Mouse (Mus musculus) kidney, adult 11 months (tissue): ENCODE data around the gene Spi1.
A peak's percentile ranks its signal among the peaks of the same experiment; 100 is the strongest.
"Not testable (repeated sequence)": the region's sequence is repeated elsewhere in the genome, so short reads cannot be mapped to it uniquely, and the experiment has no call there.

Source experiments
- DNase-seq: peaks from one replicate; pipeline ENCODE4 v3.0.0; 2022

Spi1 gene

DNA sequence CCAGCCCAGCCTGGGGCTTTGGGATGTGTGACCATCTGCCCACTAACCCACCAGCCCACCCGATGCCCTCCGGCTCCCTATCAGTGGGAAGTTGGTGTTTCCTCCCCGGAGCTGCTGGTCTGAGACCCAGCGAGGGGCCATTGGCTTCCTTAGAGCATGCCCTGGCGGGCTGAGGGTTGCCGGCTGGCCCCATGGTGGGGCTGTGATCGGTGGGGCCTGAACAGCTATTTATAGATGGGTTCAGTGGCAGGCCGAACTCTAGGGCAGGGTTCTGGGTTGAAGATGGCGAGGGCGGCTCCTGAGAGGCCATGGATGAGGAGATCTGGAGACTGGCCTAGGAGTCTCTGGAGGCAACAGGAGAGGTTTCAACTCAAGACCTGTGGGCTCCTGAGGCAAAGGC lies 14.8 kb downstream of the Spi1 start:
- DNase-seq, result no peak

DNA sequence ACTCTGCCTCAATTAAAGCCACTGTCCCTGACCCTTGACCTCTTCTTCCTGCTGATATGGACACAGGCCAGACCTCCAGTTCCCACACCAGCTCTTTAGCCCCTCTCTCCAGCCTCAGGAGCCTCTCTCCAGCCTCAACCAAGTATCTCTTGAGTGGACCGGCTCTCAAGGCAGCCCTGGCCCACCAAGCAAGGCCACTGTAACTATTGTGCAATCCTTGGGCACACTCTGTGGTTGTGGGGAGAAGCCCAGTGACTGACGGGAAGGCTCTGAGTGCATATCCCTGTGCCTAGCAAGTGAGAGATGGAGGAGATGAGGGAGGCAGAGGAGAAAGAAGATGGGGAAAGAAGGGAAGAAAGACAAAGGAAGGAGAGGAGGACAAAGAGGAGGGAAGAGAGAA lies 16.0 kb downstream of the Spi1 start:
- DNase-seq, result no peak

DNA sequence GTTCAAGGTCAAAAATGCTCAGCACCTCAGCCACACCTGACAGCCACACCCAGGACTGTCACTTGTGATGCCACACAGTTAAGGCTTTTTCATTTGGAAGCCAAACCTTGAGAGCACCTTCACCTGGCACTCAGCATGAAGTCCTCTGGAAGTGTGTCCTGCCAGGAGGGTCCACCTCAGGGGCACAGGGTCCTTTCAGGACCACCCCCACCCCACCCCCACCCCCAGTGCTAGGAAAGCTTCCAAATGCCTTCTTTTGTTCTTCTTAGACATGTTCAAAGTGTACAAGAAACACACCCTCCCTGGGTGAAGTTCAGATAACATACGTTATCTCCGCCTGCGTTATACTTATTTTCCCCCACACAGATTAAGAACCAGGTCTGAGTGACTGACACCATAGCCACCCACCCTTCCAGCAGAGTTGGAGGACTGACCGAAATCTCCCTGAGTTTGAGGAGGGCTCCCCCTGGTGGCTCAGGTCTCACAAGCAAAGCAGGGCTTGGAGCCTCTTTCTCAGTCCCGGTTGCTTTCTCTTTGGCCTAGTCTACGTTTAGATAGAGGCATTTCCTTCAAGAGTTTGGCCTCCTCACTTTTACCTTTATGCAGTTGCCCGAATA lies 19.0 kb downstream of the Spi1 start:
- peak; percentile 76 for DNase-seq

GRCm38 (mm10) chr2:91108156-91108555 lies 26.0 kb downstream of the Spi1 start:
- DNase-seq, result no peak

DNA sequence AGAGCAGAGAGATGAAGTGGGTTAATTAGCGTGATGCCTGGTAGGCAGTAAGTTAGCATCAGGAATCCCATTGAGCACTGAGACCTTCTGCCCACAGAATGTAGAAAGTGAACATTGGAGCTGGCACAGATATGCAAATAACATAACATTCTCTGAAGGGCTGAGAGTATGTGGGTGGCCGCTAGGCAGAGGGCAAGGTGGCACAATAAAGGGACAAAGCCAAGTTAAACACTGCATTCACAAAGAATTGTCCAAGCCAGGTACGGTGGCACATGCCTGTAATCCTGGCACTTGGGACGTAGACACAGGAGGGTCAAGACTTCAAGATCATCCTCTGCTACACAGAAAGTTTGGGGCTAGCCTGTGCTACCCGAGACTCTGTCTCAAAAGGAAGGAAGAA lies 27.1 kb downstream of the Spi1 start:
- no peak for DNase-seq

DNA sequence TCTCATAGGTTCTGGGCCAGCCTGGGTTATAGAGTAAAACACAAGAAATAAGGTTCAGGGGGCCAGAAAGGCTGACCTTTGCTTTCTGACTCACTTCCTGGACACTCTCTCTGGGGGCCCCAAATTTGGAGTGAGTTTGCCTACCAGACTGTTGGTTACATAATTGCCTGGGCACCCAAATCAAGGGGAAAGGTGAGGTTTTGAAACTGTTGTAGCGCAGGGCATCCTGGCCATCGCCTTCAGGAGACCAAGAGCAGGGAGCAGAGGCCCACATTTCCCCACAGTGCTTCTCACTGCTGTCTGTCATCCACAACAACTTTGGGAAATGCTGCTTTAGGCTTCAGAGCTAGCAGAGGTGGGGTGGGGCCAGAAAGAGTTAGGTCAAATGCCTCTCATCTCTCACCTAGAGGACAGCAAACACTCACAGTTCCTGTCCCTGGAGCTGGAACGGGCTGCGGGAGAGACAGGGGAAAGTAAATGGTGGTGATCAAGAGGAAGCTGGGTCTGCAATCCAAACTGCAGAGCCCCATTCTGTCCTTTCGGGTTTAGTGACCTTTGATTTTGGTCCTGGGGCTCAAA lies 27.7 kb downstream of the Spi1 start:
- DNase-seq, result no peak

- no peak for DNase-seq
Measured at GRCm38 (mm10) chr2:91110429-91110828, 28.2 kb downstream of the Spi1 start.

- not testable (repeated sequence) for DNase-seq
Measured at GRCm38 (mm10) chr2:91111832-91112231, 29.6 kb downstream of the Spi1 start.

- DNase-seq, result peak; percentile 75
Measured at GRCm38 (mm10) chr2:91112491-91112890, 30.3 kb downstream of the Spi1 start.

- no peak for DNase-seq
Measured at GRCm38 (mm10) chr2:91113334-91113733, 31.1 kb downstream of the Spi1 start.

GRCm38 (mm10) chr2:91113852-91114251 lies 31.7 kb downstream of the Spi1 start:
- DNase-seq, result no peak

DNA sequence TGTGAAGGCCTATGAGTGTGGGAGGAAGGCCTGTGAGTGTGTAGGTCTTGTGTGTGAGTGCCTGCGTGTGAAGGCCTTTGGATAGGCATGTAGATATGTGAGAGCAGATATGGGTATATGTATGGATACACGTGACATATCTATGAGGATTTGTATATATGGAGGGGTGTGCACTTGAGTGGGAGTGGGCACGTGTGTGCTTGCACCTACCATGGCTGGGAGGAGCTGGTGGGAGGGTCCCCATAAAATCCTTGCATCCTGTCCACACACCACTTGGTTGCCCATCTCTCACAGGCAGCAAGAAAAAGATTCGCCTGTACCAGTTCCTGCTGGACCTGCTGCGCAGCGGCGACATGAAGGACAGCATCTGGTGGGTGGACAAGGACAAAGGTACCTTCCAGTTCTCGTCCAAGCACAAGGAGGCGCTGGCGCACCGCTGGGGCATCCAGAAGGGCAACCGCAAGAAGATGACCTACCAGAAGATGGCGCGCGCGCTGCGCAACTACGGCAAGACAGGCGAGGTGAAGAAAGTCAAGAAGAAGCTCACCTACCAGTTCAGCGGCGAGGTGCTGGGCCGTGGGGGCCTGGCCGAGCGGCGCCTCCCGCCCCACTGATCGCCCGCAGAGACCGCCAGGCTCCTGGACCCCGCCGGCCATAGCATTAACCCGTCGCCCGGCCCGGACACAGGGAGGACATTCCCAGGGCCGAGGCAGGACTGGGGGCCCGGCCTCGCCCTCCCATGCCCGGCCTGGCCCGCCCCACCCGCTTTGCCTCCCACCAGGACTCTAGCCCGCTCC lies 32.8 kb downstream of the Spi1 start:
- peak; percentile 94 for DNase-seq

DNA sequence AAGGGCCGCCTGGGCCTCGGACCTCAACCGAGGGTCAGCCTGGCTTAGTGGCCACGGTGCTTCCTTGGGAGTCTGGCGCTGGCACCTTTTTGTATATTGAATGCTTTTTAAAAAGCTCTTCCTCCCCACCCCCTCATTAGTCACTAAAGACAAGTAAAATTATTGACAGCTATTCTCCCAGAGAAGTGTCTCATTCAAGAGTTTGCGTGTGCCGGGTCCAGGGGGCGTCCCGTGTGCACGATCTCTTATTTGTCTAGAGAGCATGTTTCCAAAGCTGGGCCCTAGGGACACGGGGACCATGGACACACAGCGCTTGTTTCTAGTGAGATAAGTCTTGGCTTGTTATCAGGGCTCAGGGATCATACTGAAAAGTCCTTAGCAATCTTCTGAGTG lies 33.4 kb downstream of the Spi1 start:
- no peak for DNase-seq

DNA sequence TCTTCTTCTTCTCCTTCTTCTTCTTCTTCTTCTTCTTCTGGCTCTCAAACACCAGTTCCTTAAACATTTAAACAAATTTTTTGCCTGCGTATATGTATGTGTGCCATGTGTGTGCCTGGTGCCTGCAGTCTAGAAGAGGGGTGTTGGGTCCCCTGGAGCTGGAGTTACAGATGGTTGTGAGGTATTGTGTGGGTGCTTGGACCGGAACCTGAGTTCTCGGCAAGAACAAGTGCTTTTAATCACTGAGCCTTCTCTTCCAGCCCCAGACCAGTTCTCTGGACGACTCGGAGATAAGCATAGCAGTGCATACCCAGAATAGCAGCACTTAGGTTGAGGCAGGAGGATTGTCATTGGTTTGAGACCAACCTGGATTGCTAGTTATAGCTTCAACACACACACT lies 34.7 kb downstream of the Spi1 start:
- DNase-seq, result no peak

DNA sequence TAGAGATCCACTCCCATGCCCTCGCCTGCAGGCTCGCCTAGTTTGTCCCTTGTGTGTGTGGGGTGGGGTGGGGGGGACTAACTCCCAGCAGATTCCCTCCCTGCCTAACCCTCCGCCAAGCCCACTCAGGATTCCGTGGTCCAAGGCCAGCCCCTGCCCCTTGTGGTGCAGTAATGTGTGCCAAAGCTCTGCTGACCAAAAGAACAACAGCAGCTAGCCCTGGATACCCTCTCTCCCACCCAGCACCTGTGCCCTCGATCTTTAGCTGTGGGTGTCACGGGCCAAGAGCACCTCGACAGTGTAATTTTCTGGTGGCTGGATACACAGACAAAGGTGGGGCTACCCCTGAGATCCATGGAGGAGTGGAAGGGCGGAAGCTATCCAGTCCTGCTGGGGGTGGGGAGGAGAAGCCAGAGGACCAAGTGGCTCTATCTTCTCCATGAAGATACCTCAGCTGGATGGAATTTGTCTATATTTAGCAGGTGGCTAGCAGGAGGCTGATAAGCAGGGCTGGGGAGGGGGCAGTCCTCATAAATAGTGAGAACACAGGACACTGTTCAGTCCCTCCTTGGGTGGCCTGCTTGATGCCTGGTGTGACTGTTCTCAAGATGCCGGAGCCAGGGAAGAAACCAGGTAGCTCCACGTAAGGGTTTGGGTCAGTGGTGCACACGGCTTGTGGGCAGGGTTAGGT lies 35.5 kb downstream of the Spi1 start, which contains the start of gene Mybpc3:
Gene Mybpc3, plus strand, starts transcription at position 560 of the 691 bp plus-strand sequence.
- no peak for DNase-seq

GRCm38 (mm10) chr2:91118647-91119046 lies 36.5 kb downstream of the Spi1 start:
- DNase-seq, result no peak

DNA sequence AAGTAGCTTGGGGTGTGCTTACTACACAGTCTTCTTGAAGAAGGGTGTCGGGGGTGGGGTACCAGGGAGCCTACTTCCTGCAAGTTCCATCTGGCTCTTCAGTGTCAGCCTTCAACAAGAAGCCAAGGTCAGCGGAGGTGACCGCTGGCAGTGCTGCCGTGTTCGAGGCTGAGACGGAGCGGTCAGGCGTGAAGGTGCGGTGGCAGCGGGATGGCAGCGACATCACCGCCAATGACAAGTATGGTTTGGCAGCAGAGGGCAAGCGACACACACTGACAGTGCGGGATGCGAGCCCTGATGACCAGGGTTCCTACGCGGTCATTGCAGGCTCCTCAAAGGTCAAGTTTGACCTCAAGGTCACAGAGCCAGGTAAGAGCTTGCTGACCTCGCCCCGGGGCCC lies 36.9 kb downstream of the Spi1 start:
- no peak for DNase-seq

GRCm38 (mm10) chr2:91119551-91119950 lies 37.4 kb downstream of the Spi1 start:
- no peak for DNase-seq

DNA sequence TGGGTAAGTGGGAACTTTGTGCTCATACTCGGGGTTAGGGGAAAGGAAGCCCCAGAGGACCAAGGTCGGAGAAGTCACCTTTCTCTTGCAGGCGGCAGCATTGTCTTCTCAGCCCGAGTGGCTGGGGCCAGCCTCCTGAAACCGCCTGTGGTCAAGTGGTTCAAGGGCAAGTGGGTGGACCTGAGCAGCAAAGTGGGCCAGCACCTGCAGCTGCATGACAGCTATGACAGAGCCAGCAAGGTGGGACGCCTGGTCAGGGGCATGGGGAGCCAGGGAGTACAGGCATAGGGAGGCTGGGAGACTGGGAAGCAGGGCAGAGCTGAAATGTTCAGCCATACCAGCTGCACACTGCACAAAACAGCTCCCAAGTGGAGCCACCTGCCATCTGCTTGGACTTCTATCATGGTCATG lies 38.1 kb downstream of the Spi1 start:
- DNase-seq, result no peak

DNA sequence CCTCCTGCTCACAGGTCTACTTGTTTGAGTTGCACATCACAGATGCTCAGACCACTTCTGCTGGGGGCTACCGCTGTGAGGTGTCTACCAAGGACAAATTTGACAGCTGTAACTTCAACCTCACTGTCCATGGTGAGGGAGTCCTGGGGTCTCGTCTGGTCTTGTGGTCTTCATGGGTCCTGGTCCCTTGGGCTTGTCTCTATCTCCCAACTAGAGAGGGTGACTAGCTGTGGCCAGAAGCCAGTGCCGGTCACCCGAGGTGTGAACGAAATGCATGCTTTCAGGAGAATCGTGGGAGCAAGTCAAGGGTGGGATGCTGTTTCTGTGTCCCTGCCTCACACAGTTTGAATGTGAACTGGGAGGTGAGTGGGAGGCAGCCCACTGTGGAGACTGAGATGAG lies 38.8 kb downstream of the Spi1 start:
- no peak for DNase-seq

DNA sequence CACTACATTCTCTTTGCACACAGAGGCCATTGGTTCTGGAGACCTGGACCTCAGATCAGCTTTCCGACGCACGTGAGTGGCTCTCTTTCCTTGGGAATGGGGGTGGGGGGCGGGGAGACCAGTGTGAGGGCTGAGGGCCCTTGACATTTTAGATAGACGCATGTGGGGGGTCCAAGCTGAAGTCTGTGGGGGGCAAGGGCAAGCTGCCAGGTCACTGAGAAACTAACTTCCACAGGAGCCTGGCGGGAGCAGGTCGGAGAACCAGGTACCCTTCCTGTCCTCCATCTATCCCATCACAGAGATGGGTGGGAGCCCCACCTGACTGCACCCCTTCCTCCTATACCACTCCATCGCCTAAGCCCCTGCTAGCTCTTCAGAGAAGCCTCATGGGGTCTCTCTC lies 39.3 kb downstream of the Spi1 start:
- DNase-seq, result no peak

DNA sequence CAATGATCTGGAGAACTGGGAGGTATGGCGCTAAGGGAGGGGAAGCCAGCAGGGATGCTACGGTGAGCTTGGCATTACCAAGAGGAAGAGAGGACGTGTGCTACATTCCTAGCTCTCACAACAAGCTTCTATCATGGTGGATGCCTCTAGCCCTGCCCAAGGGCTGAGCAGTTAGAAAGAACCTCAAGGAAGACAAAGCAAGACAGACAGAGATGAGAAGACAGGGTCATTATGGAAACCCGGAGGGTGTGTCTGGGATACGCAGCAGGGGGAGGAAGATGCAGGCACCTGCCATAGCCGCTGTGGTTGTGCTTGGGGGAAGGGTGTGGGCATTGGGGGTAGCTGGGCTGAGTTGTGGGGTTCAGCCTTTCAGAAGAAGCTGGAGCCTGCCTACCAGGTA lies 41.3 kb downstream of the Spi1 start:
- no peak for DNase-seq

- no peak for DNase-seq
Measured at GRCm38 (mm10) chr2:91125101-91125500, 42.9 kb downstream of the Spi1 start.

GRCm38 (mm10) chr2:91128761-91129160 lies 46.6 kb downstream of the Spi1 start:
- DNase-seq, result no peak
